Mouse (Mus musculus): ENCODE data around the gene Lrp2. TPM values are rescaled to one million over a fixed set of nuclear protein-coding genes. Genes with fewer than 3 reads are reported as not detected.

Lrp2 gene
- 0.70 and 1.0 TPM in 2 replicates for polyA plus RNA-seq (2012; rRNA removed)

DNA sequence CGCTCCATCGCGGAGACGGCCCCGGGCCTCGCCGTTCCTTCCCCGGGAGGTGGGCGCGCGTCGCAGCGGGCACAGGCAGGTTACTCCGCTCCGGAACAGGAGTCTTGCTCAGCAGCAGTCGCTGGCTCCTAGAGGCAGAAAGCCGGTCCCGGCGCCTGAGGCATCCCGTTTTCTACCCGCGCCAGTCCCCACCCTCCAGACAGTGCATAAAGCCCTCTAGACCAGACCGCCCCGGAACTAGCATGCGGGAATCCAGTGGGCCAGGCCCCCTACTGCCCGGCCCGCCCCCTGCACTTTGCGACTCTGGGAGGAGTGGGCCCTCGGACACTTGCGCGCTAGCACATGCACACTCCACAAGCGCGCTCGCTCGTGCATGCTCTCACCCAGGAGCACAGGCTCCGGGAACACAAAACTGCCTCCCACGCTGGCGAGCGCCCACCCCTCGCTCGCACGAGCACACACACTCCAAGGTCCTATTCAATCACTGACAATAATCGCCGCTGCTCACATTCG, at the start of gene Lrp2:
TSS of gene Lrp2 (minus strand) at position 180 of the 513 bp plus-strand sequence.

DNA sequence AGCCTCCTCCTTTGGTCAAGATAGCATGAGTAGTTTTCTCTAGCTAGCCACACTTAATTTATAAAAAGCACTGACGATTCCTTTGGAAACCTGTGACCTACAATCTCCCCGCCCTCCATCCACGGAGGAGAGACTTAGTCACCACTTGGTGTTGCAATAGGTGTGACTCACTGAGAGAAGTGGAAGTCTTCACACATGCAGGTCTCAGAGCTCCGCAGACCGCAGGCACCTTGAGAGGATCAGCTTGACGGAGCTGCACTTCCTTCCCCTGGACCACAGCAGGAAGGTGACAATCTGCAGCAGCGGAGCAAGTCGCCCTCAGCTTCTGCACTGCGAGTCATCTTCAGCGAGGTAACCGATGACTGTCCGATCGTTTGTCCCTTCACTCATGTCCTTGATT, 205.6 kb downstream of the Lrp2 start, which contains the start of gene Dhrs9:
TSS of gene Dhrs9 (plus strand) at position 165 of the 400 bp plus-strand sequence.

Other genes starting within 250 kb of the Lrp2 start
- gene Abcb11, start 243.4 kb downstream of the Lrp2 start, polyA plus RNA-seq (2012; rRNA removed), result 0.05 and 0.16 TPM in 2 replicates
- gene Dhrs9, start 205.6 kb downstream of the Lrp2 start, polyA plus RNA-seq (2012; rRNA removed), result 0.01 and 1.1 TPM in 2 replicates
- 30.8 and 33.9 TPM in 2 replicates for gene Bbs5, start 61.1 kb upstream of the Lrp2 start, polyA plus RNA-seq (2012; rRNA removed)
- 0.23 and 2.8 TPM in 2 replicates for gene Klhl41, start 84.1 kb upstream of the Lrp2 start, polyA plus RNA-seq (2012; rRNA removed)
- gene Fastkd1, start 127.5 kb upstream of the Lrp2 start, polyA plus RNA-seq (2012; rRNA removed), result 17.6 and 18.5 TPM in 2 replicates
- gene Ppig, start 136.5 kb upstream of the Lrp2 start, polyA plus RNA-seq (2012; rRNA removed), result 22.1 and 25.2 TPM in 2 replicates
- gene Ccdc173, start 203.5 kb upstream of the Lrp2 start, polyA plus RNA-seq (2012; rRNA removed), result 2.3 and 2.5 TPM in 2 replicates
- 30.7 and 32.5 TPM in 2 replicates for gene Phospho2, start 203.6 kb upstream of the Lrp2 start, polyA plus RNA-seq (2012; rRNA removed)
- gene Klhl23, start 235.9 kb upstream of the Lrp2 start, polyA plus RNA-seq (2012; rRNA removed), result 67.5 and 71.3 TPM in 2 replicates

Measured in central nervous system, embryonic 18 days (tissue).